Mouse (Mus musculus): Measurements from ENCODE around the gene Ptpn6.

DNA sequence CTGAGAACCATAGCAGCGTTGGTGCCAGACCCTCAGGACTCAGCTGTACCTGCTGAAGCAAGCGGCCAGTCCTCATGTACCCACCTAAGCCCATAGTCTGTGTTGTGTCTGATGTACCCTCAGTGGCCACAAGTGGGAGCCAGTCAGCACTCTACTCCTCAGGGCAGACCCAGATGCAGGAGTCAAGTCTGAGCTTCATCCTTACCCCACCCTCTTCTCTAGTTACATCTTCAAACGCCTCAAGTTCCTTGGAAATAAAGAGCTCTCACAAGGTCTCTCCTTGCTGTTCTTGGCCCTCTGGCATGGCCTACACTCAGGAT, 35.8 kb downstream of the Ptpn6 start:
- TF ChIP-seq CHD2 (IDR thresholded peaks at IDR 0.05; ENCODE audit: low read depth, low read length): no peak
- TF ChIP-seq MAFK (IDR thresholded peaks at IDR 0.05; ENCODE audit: insufficient read depth, low read depth, low read length): no peak

Measured in ES-E14 (cell line).